Mouse (Mus musculus) hindbrain, embryonic 13.5 days (tissue): Measurements from ENCODE around the gene Atp2a1. TPM values are rescaled to one million over a fixed set of nuclear protein-coding genes. Genes with fewer than 3 reads are reported as not detected.
A peak's percentile ranks its signal among the peaks of the same experiment; 100 is the strongest.

Source experiments
- ATAC-seq: fragments of 200-750 bp; cut with Nextera tagmentation; 2 replicates; pipeline ENCODE4 v1.8.0; 2017; ENCODE audit warnings: moderate TSS enrichment; ENCODE audit not compliant: low FRiP score
- H3K27ac ChIP-seq: fragments of 300-500 bp; sonication (generic); 2 replicates; pipeline ENCODE4 v1.5.1; 2015; ENCODE audit warnings: inconsistent platforms, mild to moderate bottlenecking, moderate library complexity
- H3K27me3 ChIP-seq: fragments of 300-500 bp; sonication (generic); 2 replicates; pipeline ENCODE4 v1.6.1; 2015; ENCODE audit warnings: mild to moderate bottlenecking, inconsistent platforms
- H3K36me3 ChIP-seq: fragments of 300-500 bp; sonication (generic); 2 replicates; pipeline ENCODE4 v1.6.1; 2015; ENCODE audit warnings: mild to moderate bottlenecking, inconsistent platforms
- H3K4me1 ChIP-seq: fragments of 300-500 bp; sonication (generic); replicated peaks from 2 replicates; pipeline ENCODE4 v1.6.1; 2015; ENCODE audit warnings: inconsistent platforms
- H3K4me2 ChIP-seq: fragments of 300-500 bp; sonication (generic); 2 replicates; pipeline ENCODE4 v1.6.1; 2015; ENCODE audit warnings: inconsistent platforms, mild to moderate bottlenecking, moderate library complexity
- H3K4me3 ChIP-seq: fragments of 300-500 bp; sonication (generic); 2 replicates; pipeline ENCODE4 v1.5.1; 2015; ENCODE audit warnings: mild to moderate bottlenecking, inconsistent platforms
- H3K9ac ChIP-seq: fragments of 300-500 bp; sonication (generic); 2 replicates; pipeline ENCODE4 v1.6.1; 2015; ENCODE audit warnings: mild to moderate bottlenecking, inconsistent platforms
- H3K9me3 ChIP-seq: fragments of 300-500 bp; sonication (generic); 2 replicates; pipeline ENCODE4 v1.6.1; 2016; ENCODE audit warnings: inconsistent platforms
- WGBS: fragments of 180-500 bp; shearing (Covaris S2); methylation state at CpG from one replicate; pipeline ENCODE4 v1.1.7; 2015; 5-methylcytosine and 5-hydroxymethylcytosine counted together
- polyA plus RNA-seq: library from polyadenylated mRNA; unstranded; fragments of >200 nt; fragmentation: Nextera tagmentation; extraction: Ambion mirVana; gene quantifications from 2 replicates; pipeline ENCODE4 v1.2.1, GENCODE M21; 2015

Gene Atp2a1
- polyA plus RNA-seq, 1 experiment from 2014 or later, result 4.1 TPM

GRCm38 (mm10) chr7:126443997-126444396, 18.9 kb downstream of the Atp2a1 start:
- Histone ChIP-seq H3K4me1 (no peaks in the 10 kb centered on the region), H3K27ac (no peak overlapping the region), H3K4me2 (no peak overlapping the region), H3K9me3 (no peaks in the 10 kb centered on the region), H3K36me3 (peaks cover 80% of the 10 kb centered on the region), H3K27me3 (no peaks in the 10 kb centered on the region), H3K9ac (no peak overlapping the region), H3K4me3 (no peak overlapping the region)
- 96% methylated on average over 10 of the region's 10 CpGs for WGBS
- no peak for ATAC-seq

GRCm38 (mm10) chr7:126440134-126440533, 22.8 kb downstream of the Atp2a1 start:
- Histone ChIP-seq H3K4me1 (no peaks in the 10 kb centered on the region), H3K27ac (no peak overlapping the region), H3K4me2 (no peak overlapping the region), H3K9ac (no peak overlapping the region), H3K9me3 (no peaks in the 10 kb centered on the region), H3K36me3 (peaks cover 53% of the 10 kb centered on the region), H3K4me3 (no peak overlapping the region), H3K27me3 (no peaks in the 10 kb centered on the region)
- WGBS, result 81% methylated on average over 9 of the region's 9 CpGs
- ATAC-seq, result no peak

GRCm38 (mm10) chr7:126436851-126437250, 26.1 kb downstream of the Atp2a1 start:
- Histone ChIP-seq H3K27me3 (no peaks in the 10 kb centered on the region), H3K4me3 (no peak overlapping the region), H3K36me3 (peaks cover 47% of the 10 kb centered on the region), H3K4me1 (no peaks in the 10 kb centered on the region), H3K4me2 (no peak overlapping the region), H3K9me3 (no peaks in the 10 kb centered on the region), H3K9ac (no peak overlapping the region), H3K27ac (no peak overlapping the region)
- no peak for ATAC-seq
- 18% methylated on average over 8 of the region's 8 CpGs for WGBS

GRCm38 (mm10) chr7:126435801-126436200, 27.1 kb downstream of the Atp2a1 start:
- Histone ChIP-seq H3K4me2 (no peak overlapping the region), H3K27ac (no peak overlapping the region), H3K4me1 (no peaks in the 10 kb centered on the region), H3K27me3 (no peaks in the 10 kb centered on the region), H3K4me3 (no peak overlapping the region), H3K9me3 (no peaks in the 10 kb centered on the region), H3K9ac (0 out of 2 replicates have a peak overlapping the region, but pooled peaks have one; percentile 5), H3K36me3 (peaks cover 39% of the 10 kb centered on the region)
- ATAC-seq, result no peak
- 87% methylated on average over 3 of the region's 3 CpGs for WGBS

DNA sequence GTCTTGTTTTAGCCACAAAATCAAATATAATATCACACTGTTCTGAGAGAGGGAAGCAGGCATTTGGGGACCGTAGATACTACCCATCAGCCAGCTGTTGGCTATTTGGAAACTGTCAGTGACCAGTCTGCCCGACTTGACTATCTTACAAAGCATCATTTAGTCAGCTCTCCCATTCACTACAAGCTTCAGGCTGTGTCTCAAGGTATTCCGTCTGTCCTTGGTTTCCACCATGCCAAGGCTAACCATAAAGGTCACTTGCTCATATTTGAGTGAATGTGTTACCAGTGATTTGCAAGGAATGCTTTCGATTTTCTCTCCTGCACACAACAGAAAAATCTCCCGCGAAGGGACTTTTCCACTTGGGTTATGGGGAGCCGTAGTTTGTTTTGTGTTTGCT, 28.2 kb downstream of the Atp2a1 start:
- H3K27ac ChIP-seq, result no peak overlapping the region
- no peaks in the 10 kb centered on the region for H3K27me3 ChIP-seq
- H3K9ac ChIP-seq, result 0 out of 2 replicates have a peak overlapping the region, but pooled peaks have one; percentile 8
- H3K4me1 ChIP-seq, result peaks cover 5% of the 10 kb centered on the region
- no peak overlapping the region for H3K4me2 ChIP-seq
- peaks cover 33% of the 10 kb centered on the region for H3K36me3 ChIP-seq
- H3K4me3 ChIP-seq, result no peak overlapping the region
- H3K9me3 ChIP-seq, result no peaks in the 10 kb centered on the region
- ATAC-seq, result no peak
- WGBS, result 90% methylated on average over 7 of the region's 7 CpGs

GRCm38 (mm10) chr7:126430167-126430566, 32.7 kb downstream of the Atp2a1 start:
- peaks cover 21% of the 10 kb centered on the region for H3K4me1 ChIP-seq
- no peak for ATAC-seq
- H3K27ac ChIP-seq, result no peak overlapping the region
- peak overlapping the region; percentile 81; the same call in 1 of the 2 replicates for H3K9ac ChIP-seq
- H3K4me3 ChIP-seq, result no peak overlapping the region
- no peak overlapping the region for H3K4me2 ChIP-seq
- H3K27me3 ChIP-seq, result no peaks in the 10 kb centered on the region
- H3K36me3 ChIP-seq, result peaks cover 20% of the 10 kb centered on the region
- peaks cover 3% of the 10 kb centered on the region; the same call in 1 of the 2 replicates for H3K9me3 ChIP-seq

DNA sequence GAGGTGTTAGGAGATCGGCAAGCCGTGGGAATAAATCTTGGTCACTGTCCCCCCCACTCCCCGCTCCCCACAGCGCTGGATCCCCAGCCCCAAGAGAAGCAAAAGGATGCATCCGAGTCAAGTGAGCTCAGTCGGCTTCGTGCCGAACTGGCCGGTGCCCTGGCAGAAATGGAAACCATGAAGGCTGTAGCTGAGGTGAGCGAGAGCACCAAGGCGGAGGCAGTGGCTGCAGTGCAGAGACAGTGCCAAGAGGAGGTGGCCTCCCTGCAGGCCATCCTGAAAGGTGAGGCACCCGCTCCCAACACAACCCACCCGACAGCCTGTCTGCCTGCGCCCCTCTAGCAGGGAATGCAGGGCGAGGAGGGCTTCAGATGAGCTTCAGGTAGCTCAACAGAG, 33.4 kb downstream of the Atp2a1 start:
- H3K4me1 ChIP-seq, result peaks cover 21% of the 10 kb centered on the region
- 30% methylated on average over 15 of the region's 15 CpGs for WGBS
- H3K36me3 ChIP-seq, result peaks cover 20% of the 10 kb centered on the region
- H3K9me3 ChIP-seq, result peaks cover 3% of the 10 kb centered on the region; the same call in 1 of the 2 replicates
- ATAC-seq, result peak; percentile 19
- peak overlapping the region; percentile 70 for H3K4me2 ChIP-seq
- H3K4me3 ChIP-seq, result peak overlapping the region; percentile 61
- H3K27me3 ChIP-seq, result no peaks in the 10 kb centered on the region
- peak overlapping the region; percentile 81 for H3K9ac ChIP-seq
- peak overlapping the region; percentile 89 for H3K27ac ChIP-seq

DNA sequence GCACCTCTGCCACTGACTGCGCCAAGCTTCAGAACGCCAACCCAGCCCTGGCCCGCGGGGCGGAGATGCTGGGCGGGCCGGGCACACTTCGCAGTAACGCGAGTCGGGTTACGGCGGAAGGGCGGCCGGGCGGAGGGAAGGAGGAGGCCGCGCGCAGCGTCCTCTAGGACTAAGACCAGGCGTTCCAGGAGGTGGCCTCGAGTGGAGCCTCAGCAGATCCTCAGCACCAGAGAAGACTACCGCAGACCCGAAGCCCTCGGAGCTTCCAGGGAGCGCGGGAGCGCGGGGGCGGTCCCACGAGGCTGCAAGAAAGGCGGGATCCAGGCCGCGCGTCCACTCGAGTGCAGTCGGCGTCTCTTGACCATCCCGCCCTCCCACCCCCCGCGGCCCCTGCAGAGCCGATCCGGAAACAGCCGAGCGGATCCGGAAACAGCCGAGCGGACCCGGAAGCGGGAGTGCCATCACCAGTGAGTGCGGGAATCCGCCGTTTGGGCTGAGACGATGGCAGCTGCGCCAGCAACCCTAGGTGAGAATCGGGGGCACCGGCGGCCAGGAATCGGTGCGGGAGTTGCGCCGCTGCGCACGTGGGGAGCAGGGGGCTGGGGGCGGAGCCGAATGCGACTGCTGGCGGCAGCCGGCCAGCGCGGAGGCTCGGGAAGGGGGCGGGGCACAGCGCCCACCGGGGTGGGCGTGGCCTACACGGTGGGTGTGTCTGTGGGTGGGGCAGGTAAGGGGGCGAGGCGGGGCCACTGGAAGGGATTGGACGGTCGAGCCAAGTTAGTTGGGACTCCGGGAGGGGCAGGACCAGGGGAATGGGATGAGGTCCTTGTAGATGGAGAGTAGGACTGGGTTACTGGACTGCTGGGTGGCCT, 34.0 kb downstream of the Atp2a1 start, which contains the start of gene Rabep2:
TSS of gene Rabep2 (plus strand) at position 129 of the 872 bp plus-strand sequence.
- peak within 1 kb of the TSS; percentile 89 for H3K27ac ChIP-seq
- under 1% methylated on average over 82 of the region's 82 CpGs for WGBS
- ATAC-seq, result peak; percentile 96

DNA sequence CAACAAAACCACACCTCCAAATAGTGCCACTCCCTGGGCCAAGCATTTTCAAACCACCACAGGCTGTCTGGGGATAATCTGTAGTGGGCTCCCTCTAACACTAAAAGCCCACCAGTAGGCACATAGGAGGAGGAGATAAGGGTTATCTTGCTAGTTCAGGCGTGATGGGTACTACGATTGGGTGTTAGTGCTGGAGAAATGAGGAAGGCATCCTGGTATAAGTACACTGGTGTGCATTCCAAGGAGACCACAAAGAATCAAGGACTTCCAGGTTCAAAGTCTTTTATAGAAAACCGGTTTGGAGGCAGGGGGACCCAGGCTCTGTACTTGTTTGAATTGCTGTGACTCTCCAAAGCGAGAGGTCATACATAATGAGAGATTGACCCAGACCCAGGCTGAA, 34.8 kb downstream of the Atp2a1 start:
- Histone ChIP-seq H3K4me3 (peak overlapping the region; percentile 61), H3K4me1 (peaks cover 21% of the 10 kb centered on the region), H3K27me3 (no peaks in the 10 kb centered on the region), H3K27ac (peak overlapping the region; percentile 89), H3K9me3 (peaks cover 3% of the 10 kb centered on the region; the same call in 1 of the 2 replicates), H3K36me3 (peaks cover 9% of the 10 kb centered on the region; the same call in 1 of the 2 replicates), H3K9ac (peak overlapping the region; percentile 81), H3K4me2 (peak overlapping the region; percentile 70)
- no peak for ATAC-seq
- 20% methylated on average over 4 of the region's 4 CpGs for WGBS

More for the DNA sequence above, 34.0 kb downstream of the Atp2a1 start, which contains the start of gene Rabep2:
- Histone ChIP-seq H3K27me3 (no peaks in the 10 kb centered on the region), H3K9me3 (peaks cover 3% of the 10 kb centered on the region; the same call in 1 of the 2 replicates), H3K4me3 (peak within 1 kb of the TSS; percentile 61), H3K9ac (peak within 1 kb of the TSS; percentile 81), H3K36me3 (peaks cover 15% of the 10 kb centered on the region), H3K4me2 (peak within 1 kb of the TSS; percentile 70), H3K4me1 (peaks cover 21% of the 10 kb centered on the region)

DNA sequence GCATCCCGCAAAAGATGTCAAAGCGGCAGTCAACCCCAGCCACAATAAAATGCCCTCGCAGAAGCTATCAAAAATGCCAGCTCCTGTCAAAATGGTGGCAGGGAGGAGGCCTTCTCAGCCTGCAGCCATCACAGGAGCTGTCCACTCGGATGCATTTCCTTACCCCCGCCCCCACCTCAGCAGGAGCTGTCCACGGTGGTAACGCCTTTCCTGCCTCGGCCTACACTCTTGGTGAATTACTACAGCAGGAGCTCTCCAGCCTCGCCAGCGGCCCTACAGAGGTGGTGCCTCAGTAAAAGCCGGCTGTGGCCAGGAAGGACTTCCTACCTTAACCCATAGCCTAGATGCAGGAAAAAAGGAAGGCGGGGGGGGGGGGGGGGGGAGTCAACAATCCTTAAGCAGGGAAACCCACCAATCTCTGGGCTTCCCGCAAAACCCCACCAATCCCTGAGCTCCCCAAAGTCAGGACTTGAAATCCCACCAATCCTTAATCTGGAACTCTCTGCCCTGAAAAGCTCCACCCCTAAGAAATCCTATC, 35.5 kb downstream of the Atp2a1 start:
- Histone ChIP-seq H3K4me1 (peaks cover 21% of the 10 kb centered on the region), H3K27ac (no peak overlapping the region), H3K9ac (no peak overlapping the region), H3K4me3 (no peak overlapping the region), H3K36me3 (0 out of 2 replicates have a peak, but pooled peaks cover 3% of the 10 kb centered on the region), H3K27me3 (no peaks in the 10 kb centered on the region), H3K4me2 (no peak overlapping the region), H3K9me3 (peaks cover 3% of the 10 kb centered on the region; the same call in 1 of the 2 replicates)
- 61% methylated on average over 12 of the region's 13 CpGs for WGBS
- ATAC-seq, result no peak

GRCm38 (mm10) chr7:126424161-126424560, 38.7 kb downstream of the Atp2a1 start:
- Histone ChIP-seq H3K27me3 (no peaks in the 10 kb centered on the region), H3K4me3 (no peak overlapping the region), H3K9ac (no peak overlapping the region), H3K9me3 (peaks cover 3% of the 10 kb centered on the region; the same call in 1 of the 2 replicates), H3K27ac (no peak overlapping the region), H3K4me2 (no peak overlapping the region), H3K4me1 (peaks cover 12% of the 10 kb centered on the region), H3K36me3 (no peaks in the 10 kb centered on the region)
- no peak for ATAC-seq
- 91% methylated on average over 6 of the region's 6 CpGs for WGBS

GRCm38 (mm10) chr7:126421756-126422155, 41.2 kb downstream of the Atp2a1 start:
- ATAC-seq, result no peak
- H3K4me3 ChIP-seq, result no peak overlapping the region
- no peaks in the 10 kb centered on the region for H3K27me3 ChIP-seq
- no peaks in the 10 kb centered on the region for H3K4me1 ChIP-seq
- no peak overlapping the region for H3K9ac ChIP-seq
- H3K9me3 ChIP-seq, result peaks cover 3% of the 10 kb centered on the region; the same call in 1 of the 2 replicates
- no peak overlapping the region for H3K27ac ChIP-seq
- 88% methylated on average over 5 of the region's 5 CpGs for WGBS
- no peak overlapping the region for H3K4me2 ChIP-seq
- no peaks in the 10 kb centered on the region for H3K36me3 ChIP-seq
